ENCODE assay signal across 8 mouse cellular contexts in the genomic region with DNA sequence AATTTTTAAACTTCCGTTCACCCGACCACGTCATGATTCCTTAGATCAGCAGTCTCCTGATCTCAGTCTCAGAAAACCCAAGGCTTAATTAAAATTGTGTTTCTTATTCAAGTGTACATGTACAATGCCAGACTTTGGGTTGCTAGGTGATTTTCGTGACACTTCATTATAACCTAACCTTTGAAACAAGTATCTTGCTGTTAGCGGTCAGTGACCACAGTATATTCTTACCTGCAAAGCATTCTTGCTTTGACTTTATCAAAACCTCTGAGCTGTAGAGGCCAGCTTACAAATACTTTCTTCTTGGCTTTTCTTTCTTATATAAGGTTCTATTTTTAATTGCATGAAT. TPM values are rescaled to one million over a fixed set of nuclear protein-coding genes. Genes with fewer than 3 reads are reported as not detected.
DNase-seq lines count a peak whose midpoint lies in the region; ATAC-seq and TF ChIP-seq lines count a peak whose summit lies in the region.

No protein-coding gene starts in this region.

- H3K4me1 ChIP-seq in heart, embryonic 10.5 days, result peaks cover 8% of the 10 kb centered on the region; the same call in 1 of the 2 replicates
- H3K4me1 ChIP-seq in ES-Bruce4 (ENCODE audit: control insufficient read depth, insufficient read depth, low read length), result peaks cover 2% of the 10 kb centered on the region
- H3K4me1 ChIP-seq in heart, embryonic 16.5 days (ENCODE audit: control insufficient read depth, insufficient read depth, low read length), result peaks cover 11% of the 10 kb centered on the region
- peaks cover 11% of the 10 kb centered on the region for H3K4me1 ChIP-seq in liver, embryonic 16.5 days (ENCODE audit: control insufficient read depth, low read depth, low read length)

- peak overlapping the region; percentile 91 for H3K4me2 ChIP-seq in heart, embryonic 16.5 days (ENCODE audit: low read depth, low read length)
- peak overlapping the region; percentile 92 for H3K4me2 ChIP-seq in liver, embryonic 16.5 days (ENCODE audit: low read depth, low read length)

- no peak for DNase-seq in heart, embryonic 10.5 days (ENCODE audit: low spot score)
- DNase-seq in heart, postnatal 10 days, result no peak
- no peak for DNase-seq in cerebellum, postnatal 25 days
- no peak for DNase-seq in layer of hippocampus, adult 11-12 months (ENCODE audit: low spot score)

- no peaks in the 10 kb centered on the region for H3K9me3 ChIP-seq in heart, embryonic 10.5 days
- no peaks in the 10 kb centered on the region for H3K9me3 ChIP-seq in ES-Bruce4 (replicated peaks; ENCODE audit: control insufficient read depth, insufficient read depth, low read length, poor library complexity, severe bottlenecking)
- H3K9me3 ChIP-seq in heart, embryonic 16.5 days (replicated peaks; ENCODE audit: control insufficient read depth, low read length), result no peaks in the 10 kb centered on the region
- no peaks in the 10 kb centered on the region for H3K9me3 ChIP-seq in liver, embryonic 16.5 days (replicated peaks; ENCODE audit: control insufficient read depth, low read length)

- 35% methylated on average over 5 of the region's 5 CpGs for WGBS in heart, embryonic 10.5 days
- whole genome bisulfite sequencing in heart, embryonic 16.5 days, result 31% methylated on average over 5 of the region's 5 CpGs
- WGBS in liver, embryonic 16.5 days (ENCODE audit: insufficient replicate concordance), result 37% methylated on average over 5 of the region's 5 CpGs

- peak overlapping the region; percentile 11; the same call in 1 of the 2 replicates for H3K9ac ChIP-seq in ES-Bruce4 (ENCODE audit: low read depth, poor library complexity, severe bottlenecking)
- H3K9ac ChIP-seq in heart, embryonic 16.5 days (ENCODE audit: low read length), result peak overlapping the region; percentile 67
- peak overlapping the region; percentile 96 for H3K9ac ChIP-seq in liver, embryonic 16.5 days (ENCODE audit: low read depth, low read length)

- no peaks in the 10 kb centered on the region for H3K27me3 ChIP-seq in heart, embryonic 10.5 days (ENCODE audit: insufficient read depth, poor library complexity, severe bottlenecking)
- H3K27me3 ChIP-seq in ES-Bruce4 (ENCODE audit: control insufficient read depth, insufficient read depth, low read length, poor library complexity, severe bottlenecking), result no peaks in the 10 kb centered on the region
- no peaks in the 10 kb centered on the region for H3K27me3 ChIP-seq in heart, embryonic 16.5 days (ENCODE audit: control insufficient read depth, insufficient read depth, low read length)
- H3K27me3 ChIP-seq in liver, embryonic 16.5 days (ENCODE audit: control insufficient read depth, insufficient read depth, low read depth, low read length), result no peaks in the 10 kb centered on the region

- TF ChIP-seq EP300 in ES-Bruce4 (IDR thresholded peaks at IDR 0.05; ENCODE audit: insufficient read depth, low read depth, low read length), result no peak

- no peak for TF ChIP-seq POLR2A in ES-Bruce4 (IDR thresholded peaks at IDR 0.05; ENCODE audit: insufficient read depth, low read length)

- no peak for ATAC-seq in heart, embryonic 16.5 days (replicated peaks; ENCODE audit: extremely low read depth, insufficient read depth, low FRiP score)
- ATAC-seq in liver, embryonic 16.5 days (ENCODE audit: low read depth), result no peak
- no peak for ATAC-seq in CD4-positive, CD25-positive, alpha-beta regulatory T cell, adult 4 months

- peak overlapping the region; percentile 87 for H3K4me3 ChIP-seq in heart, embryonic 10.5 days
- no peak overlapping the region for H3K4me3 ChIP-seq in ES-Bruce4 (ENCODE audit: low read depth, low read length)
- H3K4me3 ChIP-seq in heart, embryonic 16.5 days (ENCODE audit: low read length), result peak overlapping the region; percentile 91
- H3K4me3 ChIP-seq in liver, embryonic 16.5 days (ENCODE audit: low read depth, low read length), result peak overlapping the region; percentile 95

- intact Hi-C loops in heart, postnatal 10 days (cut with DNase I), result loop anchor here (5.0 kb wide), 2 partner anchors 111 to 276 kb away; a partner anchor contains a TSS

- H3K27ac ChIP-seq in heart, embryonic 10.5 days, result peak overlapping the region; percentile 96
- H3K27ac ChIP-seq in ES-Bruce4 (ENCODE audit: insufficient read depth, low read length), result no peak overlapping the region
- peak overlapping the region; percentile 57; the same call in 1 of the 2 replicates for H3K27ac ChIP-seq in heart, embryonic 16.5 days (ENCODE audit: low read length)
- peak overlapping the region; percentile 63; the same call in 1 of the 2 replicates for H3K27ac ChIP-seq in liver, embryonic 16.5 days (ENCODE audit: low read length)

- H3K36me3 ChIP-seq in heart, embryonic 10.5 days, result peaks cover 2% of the 10 kb centered on the region; the same call in 1 of the 2 replicates
- H3K36me3 ChIP-seq in ES-Bruce4 (ENCODE audit: control insufficient read depth, insufficient read depth, low read length, poor library complexity, severe bottlenecking), result no peaks in the 10 kb centered on the region; the same call in 1 of the 2 replicates
- H3K36me3 ChIP-seq in heart, embryonic 16.5 days (ENCODE audit: control insufficient read depth, insufficient read depth), result no peaks in the 10 kb centered on the region
- no peaks in the 10 kb centered on the region for H3K36me3 ChIP-seq in liver, embryonic 16.5 days (ENCODE audit: control insufficient read depth, insufficient read depth)

- no peak for TF ChIP-seq CTCF in ES-Bruce4 (IDR thresholded peaks at IDR 0.05; ENCODE audit: low read depth, low read length)

RNA-seq across cellular contexts. Expression of a gene that starts 15.2 kb away (rescaled TPM):
- 74.7 and 83.7 TPM in 2 replicates for polyA plus RNA-seq in heart, embryonic 10.5 days (2016; fragmentation: Nextera tagmentation; extraction: Ambion mirVana)
- total RNA-seq in heart, postnatal 10 days (2021), result 10 to 100 TPM; 39.3 to 48.2 TPM
- 76.3 and 82.9 TPM in 2 replicates for polyA plus RNA-seq in ES-Bruce4 (2011; ENCODE audit: insufficient read depth, insufficient read length, low read depth, missing spikeins)
- 66.8 and 67.6 TPM in 2 replicates for polyA plus RNA-seq in heart, embryonic 16.5 days (2015; fragmentation: Nextera tagmentation; extraction: Ambion mirVana)
- polyA plus RNA-seq in liver, embryonic 16.5 days (2015; fragmentation: Nextera tagmentation; extraction: Ambion mirVana), result 45.7 and 52.9 TPM in 2 replicates
- polyA plus RNA-seq in CD4-positive, CD25-positive, alpha-beta regulatory T cell, adult 4 months (2017; shearing (Covaris generic)), result 10 to 100 TPM; 28.3 to 38.3 TPM

RNA-seq across cellular contexts. Expression of a gene that starts 53.4 kb away (rescaled TPM):
- polyA plus RNA-seq in heart, embryonic 10.5 days (2016; fragmentation: Nextera tagmentation; extraction: Ambion mirVana), result 0.14 and 0.41 TPM in 2 replicates
- total RNA-seq in heart, postnatal 10 days (2021), result not detected
- 4.8 and 5.6 TPM in 2 replicates for polyA plus RNA-seq in ES-Bruce4 (2011; ENCODE audit: insufficient read depth, insufficient read length, low read depth, missing spikeins)
- polyA plus RNA-seq in heart, embryonic 16.5 days (2015; fragmentation: Nextera tagmentation; extraction: Ambion mirVana), result 0.04 and 0.05 TPM in 2 replicates
- polyA plus RNA-seq in liver, embryonic 16.5 days (2015; fragmentation: Nextera tagmentation; extraction: Ambion mirVana), result 0.20 and 0.30 TPM in 2 replicates
- not detected for polyA plus RNA-seq in CD4-positive, CD25-positive, alpha-beta regulatory T cell, adult 4 months (2017; shearing (Covaris generic))

Comparison
In these comparisons a context has a peak if more than half of its experiments do, and no peak if none do; other contexts are left out.
1. H3K9ac ChIP-seq: peak in every context shown above with its lines; median percentile 96 in liver, embryonic 16.5 days; 67 in heart, embryonic 16.5 days; 11 in ES-Bruce4.